Mouse (Mus musculus): ENCODE measurements around the gene Lsm4. TPM values are rescaled to one million over a fixed set of nuclear protein-coding genes. Genes with fewer than 3 reads are reported as not detected.
A peak's percentile ranks its signal among the peaks of the same experiment; 100 is the strongest.

The Lsm4 gene
- total and polyA plus RNA-seq, 3 experiments = 143 to 240 (median 168) TPM

DNA sequence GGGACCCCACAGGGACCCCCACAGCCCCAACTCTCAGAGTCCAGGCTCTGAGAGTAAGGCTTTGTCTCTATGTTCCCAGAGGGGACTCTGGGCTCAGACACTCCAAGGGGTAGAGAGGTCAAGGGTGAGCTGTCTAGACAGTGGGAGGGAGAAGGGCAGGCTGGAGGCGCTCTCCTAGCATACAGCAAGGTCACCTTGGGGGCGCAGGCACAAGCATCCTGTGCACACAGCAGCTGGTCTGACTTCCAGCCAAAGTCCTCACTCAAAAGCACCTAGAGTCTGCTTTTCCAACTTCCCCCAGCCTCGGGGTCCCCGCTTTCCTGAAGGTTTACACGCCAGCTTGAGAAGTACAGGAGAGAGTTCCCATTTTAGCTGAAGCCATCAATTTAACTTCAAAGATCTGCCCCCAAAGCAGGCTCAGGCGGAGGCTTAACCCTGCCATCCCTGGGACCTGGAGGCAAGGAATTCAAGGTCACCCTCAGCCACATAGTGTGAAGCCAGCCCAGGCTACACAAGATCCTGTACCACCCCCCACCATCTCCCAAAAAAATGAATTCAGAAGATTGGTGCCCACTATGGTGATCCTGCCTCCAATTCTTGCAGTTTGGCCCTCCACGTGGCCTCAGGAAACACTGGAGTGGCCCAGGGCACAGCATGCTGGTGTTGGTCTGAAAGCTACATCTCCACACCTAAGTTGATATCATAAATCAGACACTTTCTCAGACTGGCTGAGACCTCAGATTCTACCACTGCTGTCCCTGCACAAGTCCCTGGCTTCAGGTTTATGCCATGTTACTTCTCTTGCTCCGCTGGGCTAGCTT, 25.5 kb upstream of the Lsm4 start:
- Histone ChIP-seq H3K36me3 (replicated peaks in 1 of 2; ENCODE audit: control insufficient read depth in 1 of 2, insufficient read depth in 1 of 2, low read length in 1 of 2) (peaks cover 26 to 51% of the 10 kb centered on the region in 2 experiments), H3K27me3 (replicated peaks) (no peaks in the 10 kb centered on the region), H3K79me2 (replicated peaks; ENCODE audit: control insufficient read depth, extremely low read depth, insufficient read depth, poor library complexity, severe bottlenecking) (no peaks in the 10 kb centered on the region), H3K4me2 (ENCODE audit: insufficient read depth, low read depth, poor library complexity, severe bottlenecking) (no peak overlapping the region), H3K4me3 (replicated peaks in 1 of 3; ENCODE audit: low read depth in 2 of 3, low read length in 2 of 3, poor library complexity in 1 of 3) (no peak overlapping the region), H3K4me1 (ENCODE audit: control insufficient read depth in 1 of 2, insufficient read depth in 2 of 2) (peaks cover 39 to 65% of the 10 kb centered on the region in 2 experiments), H3K27ac (ENCODE audit: insufficient read depth, low read depth) (peak overlapping the region; percentile 24; the same call in 1 of the 2 replicates), H3K9ac (ENCODE audit: insufficient read depth, low read depth) (no peak overlapping the region), H3K9me3 (replicated peaks; ENCODE audit: low read length) (no peaks in the 10 kb centered on the region)
- TF ChIP-seq ETS1 (conservative IDR thresholded peaks at IDR 0.05; ENCODE audit: low read depth, low read length) = no peak
- TF ChIP-seq MAX (IDR thresholded peaks at IDR 0.05; ENCODE audit: low read length) = no peak
- TF ChIP-seq GABPA (IDR thresholded peaks at IDR 0.05; ENCODE audit: insufficient replicate concordance, low read depth, low read length) = no peak
- no peak for TF ChIP-seq MAZ (IDR thresholded peaks at IDR 0.05; ENCODE audit: low read depth, low read length)
- TF ChIP-seq SMC3 (IDR thresholded peaks at IDR 0.05; ENCODE audit: low read depth, low read length) = no peak
- no peak for TF ChIP-seq MAFK (IDR thresholded peaks at IDR 0.05; ENCODE audit: insufficient replicate concordance, low read length)
- no peak for TF ChIP-seq ZNF384 (IDR thresholded peaks at IDR 0.05; ENCODE audit: low read depth, low read length)
- TF ChIP-seq POLR2AphosphoS2 (IDR thresholded peaks at IDR 0.05; ENCODE audit: low read depth, low read length) = no peak
- no peak for TF ChIP-seq POLR2A (IDR thresholded peaks at IDR 0.05; ENCODE audit: low read depth, low read length)
- no peak for TF ChIP-seq UBTF (IDR thresholded peaks at IDR 0.05; ENCODE audit: low read depth, low read length)
- TF ChIP-seq MXI1 (IDR thresholded peaks at IDR 0.05; ENCODE audit: low read depth, low read length) = no peak
- TF ChIP-seq KAT2A (IDR thresholded peaks at IDR 0.05; ENCODE audit: insufficient replicate concordance, low read length) = no peak
- TF ChIP-seq MEF2A (IDR thresholded peaks at IDR 0.05; ENCODE audit: borderline replicate concordance, low read depth, low read length) = no peak
- no peak for TF ChIP-seq CHD1 (IDR thresholded peaks at IDR 0.05; ENCODE audit: low read depth, low read length)
- TF ChIP-seq SIN3A (IDR thresholded peaks at IDR 0.05; ENCODE audit: low read length) = no peak
- in situ Hi-C loops (cut with MboI; ENCODE audit: low pct_ligation_motif_present, low pct_unique_long_range_greater_than_20kb, low sequenced_read_pairs) = loop anchor here (5.0 kb wide), 1 partner anchor 35 kb away; no protein-coding TSS in a partner anchor
- DNase-seq (ENCODE audit: extremely low read depth) = no peak
- dilution Hi-C loops (cut with MboI; ENCODE audit: extremely low pct_ligation_motif_present, extremely low pct_unique_long_range_greater_than_20kb, low sequenced_read_pairs) = no loop called here

DNA sequence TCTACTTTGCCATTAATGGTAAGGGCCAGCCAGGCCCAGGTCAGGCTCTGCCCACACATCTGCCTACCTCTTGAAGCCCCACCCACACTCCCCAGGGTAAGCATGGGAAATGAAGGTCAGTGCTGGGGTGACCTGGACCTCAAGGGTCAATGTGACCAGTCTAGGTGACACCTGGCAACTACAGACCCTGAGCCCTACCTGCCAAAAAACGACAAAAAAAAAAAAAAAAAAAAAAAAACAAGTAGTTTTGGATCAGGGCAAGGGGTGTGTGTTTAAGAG, 24.9 kb upstream of the Lsm4 start:
- DNase-seq (ENCODE audit: extremely low read depth) = no peak
- H3K4me1 ChIP-seq (ENCODE audit: control insufficient read depth in 1 of 2, insufficient read depth in 2 of 2) = peaks cover 39 to 68% of the 10 kb centered on the region in 2 experiments
- H3K4me3 ChIP-seq (replicated peaks in 1 of 3; ENCODE audit: low read depth in 2 of 3, low read length in 2 of 3, poor library complexity in 1 of 3) = no peak overlapping the region
- in situ Hi-C loops (cut with MboI; ENCODE audit: low pct_ligation_motif_present, low pct_unique_long_range_greater_than_20kb, low sequenced_read_pairs) (loop anchor here (5.0 kb wide), 1 partner anchor 36 kb away; no protein-coding TSS in a partner anchor), dilution Hi-C loops (cut with MboI; ENCODE audit: extremely low pct_ligation_motif_present, extremely low pct_unique_long_range_greater_than_20kb, low sequenced_read_pairs) (no loop called here)
- no peak for TF ChIP-seq RAD21 (IDR thresholded peaks at IDR 0.05; ENCODE audit: low read depth, low read length)
- peak; percentile 44 for TF ChIP-seq ZNF384 (IDR thresholded peaks at IDR 0.05; ENCODE audit: low read depth, low read length)
- no peak for TF ChIP-seq JUND (conservative IDR thresholded peaks at IDR 0.05; ENCODE audit: low read depth, low read length)
- peaks cover 26 to 53% of the 10 kb centered on the region in 2 experiments for H3K36me3 ChIP-seq (replicated peaks in 1 of 2; ENCODE audit: control insufficient read depth in 1 of 2, insufficient read depth in 1 of 2, low read length in 1 of 2)
- no peak overlapping the region for H3K4me2 ChIP-seq (ENCODE audit: insufficient read depth, low read depth, poor library complexity, severe bottlenecking)
- no peak overlapping the region for H3K27ac ChIP-seq (ENCODE audit: insufficient read depth, low read depth)
- H3K27me3 ChIP-seq (replicated peaks) = no peaks in the 10 kb centered on the region
- no peaks in the 10 kb centered on the region for H3K9me3 ChIP-seq (replicated peaks; ENCODE audit: low read length)
- H3K9ac ChIP-seq (ENCODE audit: insufficient read depth, low read depth) = no peak overlapping the region
- H3K79me2 ChIP-seq (replicated peaks; ENCODE audit: control insufficient read depth, extremely low read depth, insufficient read depth, poor library complexity, severe bottlenecking) = no peaks in the 10 kb centered on the region
